Mouse (Mus musculus) heart, embryonic 11.5 days (tissue): ENCODE data around the gene Ostf1. TPM values are rescaled to one million over a fixed set of nuclear protein-coding genes. Genes with fewer than 3 reads are reported as not detected.

Source experiments
- ATAC-seq: fragments of 200-750 bp; cut with Nextera tagmentation; replicated peaks from 2 replicates; pipeline ENCODE4 v1.8.0; 2017; ENCODE audit warnings: moderate library complexity; ENCODE audit not compliant: insufficient number of reproducible peaks, low FRiP score, low TSS enrichment
- H3K27ac ChIP-seq: fragments of 300-500 bp; sonication (generic); 2 replicates; pipeline ENCODE4 v1.5.1; 2014; ENCODE audit warnings: mild to moderate bottlenecking, low read depth, low read length
- H3K27me3 ChIP-seq: fragments of 300-500 bp; sonication (generic); 2 replicates; pipeline ENCODE4 v1.6.1; 2014; ENCODE audit warnings: mild to moderate bottlenecking, low read length, mixed read lengths; ENCODE audit not compliant: control insufficient read depth, insufficient read depth
- H3K36me3 ChIP-seq: fragments of 300-500 bp; sonication (generic); 2 replicates; pipeline ENCODE4 v1.6.1; 2014; ENCODE audit warnings: mild to moderate bottlenecking, low read length, moderate library complexity, mixed read lengths; ENCODE audit not compliant: control insufficient read depth, insufficient read depth
- H3K4me1 ChIP-seq: fragments of 300-500 bp; sonication (generic); 2 replicates; pipeline ENCODE4 v1.6.1; 2014; ENCODE audit warnings: low read length; ENCODE audit not compliant: control insufficient read depth, insufficient read depth
- H3K4me2 ChIP-seq: fragments of 300-500 bp; sonication (generic); 2 replicates; pipeline ENCODE4 v1.6.1; 2014; ENCODE audit warnings: mild to moderate bottlenecking, moderate library complexity
- H3K4me3 ChIP-seq: fragments of 300-500 bp; sonication (generic); 2 replicates; pipeline ENCODE4 v1.5.1; 2014; ENCODE audit warnings: low read depth, low read length
- H3K9ac ChIP-seq: fragments of 300-500 bp; sonication (generic); 2 replicates; pipeline ENCODE4 v1.6.1; 2014; ENCODE audit warnings: mild to moderate bottlenecking, low read depth, low read length, moderate library complexity
- H3K9me3 ChIP-seq: fragments of 300-500 bp; sonication (generic); replicated peaks from 2 replicates; pipeline ENCODE4 v1.6.1; 2016; ENCODE audit warnings: low read length; ENCODE audit not compliant: control insufficient read depth
- WGBS: fragments of 180-500 bp; shearing (Covaris S2); extraction: QIAGEN DNeasy Blood & Tissue Kit; methylation state at CpG from one replicate; pipeline ENCODE4 v1.1.7; 2014; ENCODE audit not compliant: insufficient replicate concordance; 5-methylcytosine and 5-hydroxymethylcytosine counted together
- polyA plus RNA-seq: library from polyadenylated mRNA; unstranded; fragments of >200 nt; fragmentation: Nextera tagmentation; extraction: Ambion mirVana; gene quantifications from 2 replicates; pipeline ENCODE4 v1.2.1, GENCODE M21; 2014

Gene Ostf1
- polyA plus RNA-seq, 1 experiment from 2014 or later: 60.2 TPM

- no peaks in the 10 kb centered on the region for H3K27me3 ChIP-seq
- no peak overlapping the region for H3K27ac ChIP-seq
- no peaks in the 10 kb centered on the region for H3K36me3 ChIP-seq
- H3K4me2 ChIP-seq: no peak overlapping the region
- no peaks in the 10 kb centered on the region for H3K4me1 ChIP-seq
- WGBS: 79% methylated on average over 12 of the region's 12 CpGs
- no peak for ATAC-seq
- no peak overlapping the region for H3K9ac ChIP-seq
- no peaks in the 10 kb centered on the region for H3K9me3 ChIP-seq
- H3K4me3 ChIP-seq: no peak overlapping the region
These were observed 63.4 kb downstream of the Ostf1 start for GRCm38 (mm10) chr19:18567936-18568827.

DNA sequence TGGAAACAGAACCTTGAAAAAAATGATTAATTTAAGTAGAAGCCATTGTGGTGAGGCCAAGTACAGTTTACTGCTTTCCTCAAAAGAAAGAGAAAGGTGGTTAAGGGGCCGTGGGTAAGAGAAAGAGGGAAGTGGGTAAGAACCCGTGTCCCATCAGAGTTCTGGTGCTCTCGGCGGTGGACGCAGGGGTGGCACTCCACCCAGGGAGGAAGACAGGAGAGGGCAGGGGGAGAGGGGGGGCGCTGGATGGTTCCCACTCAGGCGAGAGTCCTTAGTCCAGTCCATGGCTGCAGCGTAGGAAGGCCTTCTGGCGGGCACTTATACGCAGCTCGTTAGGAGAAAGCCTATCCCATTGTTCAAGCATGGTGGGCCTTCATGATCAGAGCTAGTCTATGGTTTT is 64.1 kb downstream of the Ostf1 start:
- Histone ChIP-seq H3K9me3 (no peaks in the 10 kb centered on the region), H3K27ac (no peak overlapping the region), H3K36me3 (no peaks in the 10 kb centered on the region), H3K9ac (no peak overlapping the region), H3K4me1 (no peaks in the 10 kb centered on the region), H3K27me3 (no peaks in the 10 kb centered on the region), H3K4me2 (no peak overlapping the region), H3K4me3 (no peak overlapping the region)
- no peak for ATAC-seq
- WGBS: 82% methylated on average over 11 of the region's 11 CpGs

DNA sequence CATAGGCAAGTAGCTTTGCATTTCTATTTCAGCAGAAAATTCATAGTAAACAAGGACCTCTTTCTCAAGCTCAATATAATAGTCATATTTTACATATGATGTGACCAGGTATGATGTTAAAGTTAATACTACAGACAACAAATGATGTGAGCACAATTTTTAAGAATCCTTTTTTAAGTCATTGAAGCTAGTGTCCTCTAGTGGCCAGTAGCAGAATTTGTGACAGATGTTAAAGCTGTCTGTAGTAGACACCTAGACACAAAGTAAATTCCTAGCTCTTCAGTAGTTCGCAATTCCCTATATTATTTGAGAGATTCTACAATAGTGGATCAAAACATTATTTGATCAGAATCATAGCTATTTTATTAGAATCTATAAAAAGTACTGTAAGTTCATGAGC is 73.9 kb downstream of the Ostf1 start:
- Histone ChIP-seq H3K9me3 (no peaks in the 10 kb centered on the region), H3K36me3 (no peaks in the 10 kb centered on the region), H3K9ac (no peak overlapping the region), H3K27ac (no peak overlapping the region), H3K4me1 (no peaks in the 10 kb centered on the region), H3K27me3 (no peaks in the 10 kb centered on the region), H3K4me2 (no peak overlapping the region), H3K4me3 (no peak overlapping the region)
- ATAC-seq: no peak
- 74% methylated on average over 1 of the region's 1 CpGs for WGBS

- H3K9ac ChIP-seq: no peak overlapping the region
- H3K4me2 ChIP-seq: no peak overlapping the region
- no peaks in the 10 kb centered on the region for H3K4me1 ChIP-seq
- H3K4me3 ChIP-seq: no peak overlapping the region
- 85% methylated on average over 2 of the region's 2 CpGs for WGBS
- H3K9me3 ChIP-seq: no peaks in the 10 kb centered on the region
- H3K36me3 ChIP-seq: no peaks in the 10 kb centered on the region
- ATAC-seq: no peak
- H3K27me3 ChIP-seq: no peaks in the 10 kb centered on the region
- no peak overlapping the region for H3K27ac ChIP-seq
These were observed 76.0 kb downstream of the Ostf1 start for GRCm38 (mm10) chr19:18555645-18556044.

DNA sequence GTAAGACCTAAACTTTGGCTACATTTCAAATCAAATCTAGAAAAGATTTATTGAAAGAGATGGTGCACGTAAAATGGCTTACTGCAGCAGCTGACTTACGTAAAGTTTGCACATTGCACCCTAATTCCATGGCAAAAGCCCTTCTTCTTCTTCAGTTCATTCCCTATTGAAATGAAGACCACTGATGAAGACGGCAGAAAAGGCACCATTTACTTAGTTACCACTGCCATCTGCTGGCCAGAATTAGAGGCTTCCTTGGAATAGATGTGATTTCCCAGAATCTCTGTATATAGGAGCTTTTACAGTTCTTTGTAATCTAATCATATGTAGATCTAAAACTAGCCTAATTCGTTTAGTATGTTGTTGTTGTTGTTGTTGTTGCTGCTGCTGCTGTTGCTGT is 83.0 kb downstream of the Ostf1 start:
- Histone ChIP-seq H3K36me3 (no peaks in the 10 kb centered on the region), H3K27ac (no peak overlapping the region), H3K4me1 (no peaks in the 10 kb centered on the region), H3K4me3 (no peak overlapping the region), H3K27me3 (no peaks in the 10 kb centered on the region), H3K9ac (no peak overlapping the region), H3K4me2 (no peak overlapping the region), H3K9me3 (no peaks in the 10 kb centered on the region)
- no peak for ATAC-seq
- WGBS: 8% methylated on average over 4 of the region's 4 CpGs

Other genes with a start within 250 kb of the Ostf1 start
- gene Nmrk1, start 127 bp upstream of the Ostf1 start, polyA plus RNA-seq: 6.0 and 7.6 TPM in 2 replicates
- gene Carnmt1, start 38.9 kb upstream of the Ostf1 start, polyA plus RNA-seq: 21.7 and 26.5 TPM in 2 replicates
- gene D030056L22Rik, start 81.4 kb upstream of the Ostf1 start, polyA plus RNA-seq: 26.9 and 27.7 TPM in 2 replicates
- gene Trpm6, start 118.2 kb upstream of the Ostf1 start, polyA plus RNA-seq: 0.07 and 0.31 TPM in 2 replicates